In the genomic region with DNA sequence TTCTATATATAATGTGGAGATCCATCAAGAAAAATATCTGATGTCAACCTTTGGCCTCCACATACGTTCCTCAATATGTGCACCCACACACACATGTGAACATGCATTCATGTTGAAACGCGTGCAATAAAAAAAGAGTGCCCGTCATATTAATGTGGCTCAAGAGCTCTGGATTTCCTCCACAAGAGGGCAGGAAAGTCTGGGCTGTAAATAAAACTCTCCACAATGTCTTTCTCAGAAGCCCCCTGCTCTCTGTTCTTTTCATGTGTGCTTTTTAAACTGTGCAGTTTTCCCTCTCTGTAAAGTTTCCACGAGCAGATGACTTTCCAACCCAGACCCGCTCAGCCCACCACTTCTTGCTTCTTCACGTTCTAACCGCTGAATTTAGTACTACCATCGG, we compare ENCODE assay signal across 21 mouse cellular contexts.
DNase-seq lines count a peak whose midpoint lies in the region; ATAC-seq and TF ChIP-seq lines count a peak whose summit lies in the region.
"Had no signal": no experiment of that assay in that cellular context is flagged by ENCODE, and none has a peak within 500 bp of the region (broad histone marks: within the 10 kb centered on the region; RNA-seq: fewer than 3 reads in every experiment).

No protein-coding gene starts in this region.

- 0 out of 2 replicates have a peak, but pooled peaks cover 2% of the 10 kb centered on the region for H3K27me3 ChIP-seq in hindbrain, embryonic 15.5 days
- no peaks in the 10 kb centered on the region for H3K27me3 ChIP-seq in hindbrain, embryonic 11.5 days (ENCODE audit: control insufficient read depth, insufficient read depth, low read length)
- no peaks in the 10 kb centered on the region for H3K27me3 ChIP-seq in lung, postnatal 0 days (replicated peaks; ENCODE audit: insufficient read depth, low read length)
- no peaks in the 10 kb centered on the region for H3K27me3 ChIP-seq in neural tube, embryonic 15.5 days (replicated peaks)
- H3K27me3 ChIP-seq: forebrain, embryonic 13.5 days; hindbrain, embryonic 12.5 days; stomach, embryonic 15.5 days had no signal

- 0 out of 2 replicates have a peak, but pooled peaks have one; percentile 4 for TF ChIP-seq CTCF in lung, postnatal 0 days (IDR thresholded peaks at IDR 0.05)

- DNase-seq in cerebellum, postnatal 10 days = peak; percentile 29 to 46
- DNase-seq in cerebellum, adult 11-12 months = no peak
- no peak for DNase-seq in hindbrain, embryonic 11.5 days (ENCODE audit: low spot score)
- DNase-seq in lung, postnatal 0 days (ENCODE audit: low spot score) = no peak
- DNase-seq in lung, postnatal 36 days = no peak
- no peak for DNase-seq in embryo, embryonic 9.5 days (ENCODE audit: extremely low spot score)
- DNase-seq: adrenal gland, adult 2 months; cerebellum, adult 9-11 months; gastrocnemius, postnatal 36 days; kidney, adult 11 months; kidney, postnatal 10 days; lung, adult 18-20 months; right cerebral cortex, postnatal 25 days had no signal

- H3K27ac ChIP-seq in hindbrain, embryonic 15.5 days (replicated peaks) = no peak overlapping the region
- H3K27ac ChIP-seq in hindbrain, embryonic 11.5 days (ENCODE audit: low read depth, low read length) = no peak overlapping the region
- H3K27ac ChIP-seq in lung, postnatal 0 days (ENCODE audit: low read length) = no peak overlapping the region
- no peak overlapping the region for H3K27ac ChIP-seq in neural tube, embryonic 15.5 days (replicated peaks)
- H3K27ac ChIP-seq: forebrain, embryonic 13.5 days; hindbrain, embryonic 12.5 days; macrophage; midbrain, embryonic 10.5 days; stomach, embryonic 15.5 days had no signal

- no peak overlapping the region for H3K4me3 ChIP-seq in hindbrain, embryonic 15.5 days
- H3K4me3 ChIP-seq in hindbrain, embryonic 11.5 days (ENCODE audit: low read depth, low read length) = no peak overlapping the region
- H3K4me3 ChIP-seq in lung, postnatal 0 days (ENCODE audit: low read depth, low read length) = no peak overlapping the region
- no peak overlapping the region for H3K4me3 ChIP-seq in neural tube, embryonic 15.5 days (replicated peaks)
- H3K4me3 ChIP-seq: forebrain, embryonic 13.5 days; hindbrain, embryonic 12.5 days; midbrain, embryonic 10.5 days; stomach, embryonic 15.5 days had no signal

- no peak for TF ChIP-seq EP300 in lung, postnatal 0 days (IDR thresholded peaks at IDR 0.05)

- H3K4me1 ChIP-seq in hindbrain, embryonic 15.5 days (replicated peaks) = no peaks in the 10 kb centered on the region
- H3K4me1 ChIP-seq in hindbrain, embryonic 11.5 days (replicated peaks; ENCODE audit: control insufficient read depth, insufficient read depth, low read length) = no peaks in the 10 kb centered on the region
- H3K4me1 ChIP-seq in lung, postnatal 0 days (ENCODE audit: insufficient read depth, low read depth, low read length) = no peaks in the 10 kb centered on the region
- peaks cover 9% of the 10 kb centered on the region; the same call in 1 of the 2 replicates for H3K4me1 ChIP-seq in neural tube, embryonic 15.5 days
- H3K4me1 ChIP-seq: forebrain, embryonic 13.5 days; midbrain, embryonic 10.5 days; stomach, embryonic 15.5 days had no signal

- 83% methylated on average over 9 of the region's 9 CpGs for whole genome bisulfite sequencing in hindbrain, embryonic 15.5 days
- 89% methylated on average over 9 of the region's 9 CpGs for WGBS in hindbrain, embryonic 11.5 days
- WGBS in lung, postnatal 0 days = 83% methylated on average over 9 of the region's 9 CpGs
- WGBS in neural tube, embryonic 15.5 days = 80% methylated on average over 9 of the region's 9 CpGs

- H3K4me2 ChIP-seq in hindbrain, embryonic 15.5 days = peak overlapping the region; percentile 33; the same call in 1 of the 2 replicates
- H3K4me2 ChIP-seq in hindbrain, embryonic 11.5 days (replicated peaks; ENCODE audit: low read depth, low read length) = no peak overlapping the region
- no peak overlapping the region for H3K4me2 ChIP-seq in lung, postnatal 0 days (replicated peaks; ENCODE audit: low read depth, low read length)
- H3K4me2 ChIP-seq in neural tube, embryonic 15.5 days = peak overlapping the region; percentile 50; the same call in 1 of the 2 replicates
- H3K4me2 ChIP-seq: forebrain, embryonic 13.5 days; liver, embryonic 11.5 days; stomach, embryonic 15.5 days had no signal

- no peaks in the 10 kb centered on the region for H3K36me3 ChIP-seq in hindbrain, embryonic 15.5 days
- no peaks in the 10 kb centered on the region for H3K36me3 ChIP-seq in hindbrain, embryonic 11.5 days (ENCODE audit: control insufficient read depth, insufficient read depth, low read length)
- H3K36me3 ChIP-seq in lung, postnatal 0 days (ENCODE audit: insufficient read depth, low read length) = no peaks in the 10 kb centered on the region
- H3K36me3 ChIP-seq in neural tube, embryonic 15.5 days = no peaks in the 10 kb centered on the region
- H3K36me3 ChIP-seq: hindbrain, embryonic 12.5 days; midbrain, embryonic 10.5 days; stomach, embryonic 15.5 days had no signal

- no peaks in the 10 kb centered on the region for H3K9me3 ChIP-seq in hindbrain, embryonic 15.5 days
- no peaks in the 10 kb centered on the region for H3K9me3 ChIP-seq in hindbrain, embryonic 11.5 days (ENCODE audit: control insufficient read depth, low read length)
- H3K9me3 ChIP-seq in lung, postnatal 0 days (ENCODE audit: low read length) = no peaks in the 10 kb centered on the region
- H3K9me3 ChIP-seq in neural tube, embryonic 15.5 days (replicated peaks) = no peaks in the 10 kb centered on the region
- H3K9me3 ChIP-seq: forebrain, embryonic 13.5 days; hindbrain, embryonic 12.5 days; midbrain, embryonic 10.5 days; stomach, embryonic 15.5 days had no signal

- H3K9ac ChIP-seq in hindbrain, embryonic 15.5 days = no peak overlapping the region
- H3K9ac ChIP-seq in hindbrain, embryonic 11.5 days (ENCODE audit: low read depth, low read length) = no peak overlapping the region
- H3K9ac ChIP-seq in lung, postnatal 0 days (replicated peaks; ENCODE audit: low read depth) = no peak overlapping the region
- H3K9ac ChIP-seq in neural tube, embryonic 15.5 days (replicated peaks) = no peak overlapping the region
- H3K9ac ChIP-seq: forebrain, embryonic 13.5 days; hindbrain, embryonic 12.5 days; stomach, embryonic 15.5 days had no signal

- ATAC-seq in hindbrain, embryonic 15.5 days (ENCODE audit: low FRiP score, low read depth) = no peak
- no peak for ATAC-seq in hindbrain, embryonic 11.5 days (ENCODE audit: low FRiP score)
- no peak for ATAC-seq in lung, postnatal 0 days
- ATAC-seq in neural tube, embryonic 15.5 days (ENCODE audit: low FRiP score) = no peak
- ATAC-seq: forebrain, embryonic 13.5 days had no signal

Comparison
In these comparisons a context has a peak if more than half of its experiments do, and no peak if none do; other contexts are left out.
1. DNase-seq: peak in cerebellum, postnatal 10 days (2 of 2); none in cerebellum, adult 11-12 months (single experiment), hindbrain, embryonic 11.5 days (single experiment), lung, postnatal 0 days (single experiment), lung, postnatal 36 days (single experiment) and embryo, embryonic 9.5 days (single experiment).
2. H3K4me2 ChIP-seq: peak in hindbrain, embryonic 15.5 days (single experiment) and neural tube, embryonic 15.5 days (single experiment); none in hindbrain, embryonic 11.5 days (single experiment) and lung, postnatal 0 days (single experiment).